Mouse (Mus musculus): ENCODE results near the gene Pdia5.

GRCm38 (mm10) chr16:35524200-35524599 is 33.5 kb upstream of the Pdia5 start:
- TF ChIP-seq CTCF (IDR thresholded peaks at IDR 0.05; ENCODE audit: low read depth) (no peak), EP300 (optimal IDR thresholded peaks at IDR 0.05) (no peak)
